Mouse (Mus musculus): ENCODE data around the gene 4930562C15Rik. TPM values are rescaled to one million over a fixed set of nuclear protein-coding genes. Genes with fewer than 3 reads are reported as not detected.
"Not testable (repeated sequence)": the region's sequence is repeated elsewhere in the genome, so short reads cannot be mapped to it uniquely, and the experiment has no call there.

The 4930562C15Rik gene
- polyA plus RNA-seq (2012; ENCODE audit: insufficient read depth, insufficient read length, low replicate concordance, missing spikeins): not detected in 2 replicates

- Histone ChIP-seq H3K4me1 (ENCODE audit: control insufficient read depth, insufficient read depth, low read length) (peaks cover 9% of the 10 kb centered on the region), H3K27ac (ENCODE audit: insufficient read depth, low read depth, low read length) (no peak within 1 kb of the TSS), H3K4me3 (ENCODE audit: insufficient read depth, low read depth, low read length) (no peak within 1 kb of the TSS)
- WGBS: 90% methylated on average over 3 of the region's 3 CpGs
- TF ChIP-seq POLR2A (IDR thresholded peaks at IDR 0.05; ENCODE audit: insufficient read depth, low read depth, low read length) (no peak), CTCF (IDR thresholded peaks at IDR 0.05; ENCODE audit: insufficient read depth, low read depth, low read length) (no peak)
These were observed at the start of gene 4930562C15Rik for GRCm38 (mm10) chr16:4835191-4835590. 4930562C15Rik (plus strand) TSS chr16:4835416.

- WGBS: 34% methylated on average over 4 of the region's 4 CpGs
These were observed 49.5 kb upstream of the 4930562C15Rik start for GRCm38 (mm10) chr16:4785706-4786105.

GRCm38 (mm10) chr16:4788176-4788575 lies 47.0 kb upstream of the 4930562C15Rik start:
- H3K4me1 ChIP-seq (ENCODE audit: control insufficient read depth, insufficient read depth, low read length): peaks cover 8% of the 10 kb centered on the region; the same call in 1 of the 2 replicates
- H3K4me3 ChIP-seq (ENCODE audit: insufficient read depth, low read depth, low read length): no peak overlapping the region
- TF ChIP-seq POLR2A (IDR thresholded peaks at IDR 0.05; ENCODE audit: insufficient read depth, low read depth, low read length): no peak
- no peak for TF ChIP-seq CTCF (IDR thresholded peaks at IDR 0.05; ENCODE audit: insufficient read depth, low read depth, low read length)
- H3K27ac ChIP-seq (ENCODE audit: insufficient read depth, low read depth, low read length): no peak overlapping the region

More at GRCm38 (mm10) chr16:4785706-4786105, 49.5 kb upstream of the 4930562C15Rik start:
- Histone ChIP-seq H3K4me1 (ENCODE audit: control insufficient read depth, insufficient read depth, low read length) (peaks cover 13% of the 10 kb centered on the region), H3K4me3 (ENCODE audit: insufficient read depth, low read depth, low read length) (no peak overlapping the region), H3K27ac (ENCODE audit: insufficient read depth, low read depth, low read length) (no peak overlapping the region; the same call in 1 of the 2 replicates)
- TF ChIP-seq CTCF (IDR thresholded peaks at IDR 0.05; ENCODE audit: insufficient read depth, low read depth, low read length): no peak
- no peak for TF ChIP-seq POLR2A (IDR thresholded peaks at IDR 0.05; ENCODE audit: insufficient read depth, low read depth, low read length)

GRCm38 (mm10) chr16:4789311-4789768 lies 45.9 kb upstream of the 4930562C15Rik start:
- H3K4me3 ChIP-seq (ENCODE audit: insufficient read depth, low read depth, low read length): peak overlapping the region; percentile 84
- H3K27ac ChIP-seq (ENCODE audit: insufficient read depth, low read depth, low read length): peak overlapping the region; percentile 64; the same call in 1 of the 2 replicates
- H3K4me1 ChIP-seq (ENCODE audit: control insufficient read depth, insufficient read depth, low read length): peaks cover 5% of the 10 kb centered on the region; the same call in 1 of the 2 replicates
- TF ChIP-seq POLR2A (IDR thresholded peaks at IDR 0.05; ENCODE audit: insufficient read depth, low read depth, low read length): no peak
- WGBS: 0% methylated on average over 29 of the region's 29 CpGs

- WGBS: under 1% methylated on average over 51 of the region's 51 CpGs
- Histone ChIP-seq H3K4me1 (ENCODE audit: control insufficient read depth, insufficient read depth, low read length) (peaks cover 5% of the 10 kb centered on the region; the same call in 1 of the 2 replicates), H3K4me3 (ENCODE audit: insufficient read depth, low read depth, low read length) (peak within 1 kb of the TSS; percentile 84), H3K27ac (ENCODE audit: insufficient read depth, low read depth, low read length) (peak within 1 kb of the TSS; percentile 96)
- TF ChIP-seq CTCF (IDR thresholded peaks at IDR 0.05; ENCODE audit: insufficient read depth, low read depth, low read length): 0 out of 2 replicates have a peak, but pooled peaks have one; percentile 8
- peak; percentile 70 for TF ChIP-seq POLR2A (IDR thresholded peaks at IDR 0.05; ENCODE audit: insufficient read depth, low read depth, low read length)
These were observed 45.2 kb upstream of the 4930562C15Rik start, which contains the start of gene Cdip1 for GRCm38 (mm10) chr16:4789810-4790559. Cdip1 (minus strand) TSS chr16:4790292.

- no peak overlapping the region for H3K4me3 ChIP-seq (ENCODE audit: insufficient read depth, low read depth, low read length)
- WGBS: 21% methylated on average over 2 of the region's 2 CpGs
- no peak for TF ChIP-seq CTCF (IDR thresholded peaks at IDR 0.05; ENCODE audit: insufficient read depth, low read depth, low read length)
- no peak for TF ChIP-seq POLR2A (IDR thresholded peaks at IDR 0.05; ENCODE audit: insufficient read depth, low read depth, low read length)
- no peak overlapping the region for H3K27ac ChIP-seq (ENCODE audit: insufficient read depth, low read depth, low read length)
- peaks cover 5% of the 10 kb centered on the region; the same call in 1 of the 2 replicates for H3K4me1 ChIP-seq (ENCODE audit: control insufficient read depth, insufficient read depth, low read length)
These were observed 43.9 kb upstream of the 4930562C15Rik start for GRCm38 (mm10) chr16:4791332-4791731.

GRCm38 (mm10) chr16:4796631-4797030 lies 38.6 kb upstream of the 4930562C15Rik start:
- H3K27ac ChIP-seq (ENCODE audit: insufficient read depth, low read depth, low read length): no peak overlapping the region
- TF ChIP-seq POLR2A (IDR thresholded peaks at IDR 0.05; ENCODE audit: insufficient read depth, low read depth, low read length) (no peak), CTCF (IDR thresholded peaks at IDR 0.05; ENCODE audit: insufficient read depth, low read depth, low read length) (no peak)
- H3K4me1 ChIP-seq (ENCODE audit: control insufficient read depth, insufficient read depth, low read length): no peaks in the 10 kb centered on the region
- no peak overlapping the region for H3K4me3 ChIP-seq (ENCODE audit: insufficient read depth, low read depth, low read length)
- WGBS: 75% methylated on average over 4 of the region's 4 CpGs

GRCm38 (mm10) chr16:4818349-4818748 lies 16.9 kb upstream of the 4930562C15Rik start:
- WGBS: 89% methylated on average over 3 of the region's 3 CpGs
- Histone ChIP-seq H3K27ac (ENCODE audit: insufficient read depth, low read depth, low read length) (no peak overlapping the region), H3K4me3 (ENCODE audit: insufficient read depth, low read depth, low read length) (no peak overlapping the region), H3K4me1 (ENCODE audit: control insufficient read depth, insufficient read depth, low read length) (no peaks in the 10 kb centered on the region)
- TF ChIP-seq CTCF (IDR thresholded peaks at IDR 0.05; ENCODE audit: insufficient read depth, low read depth, low read length) (no peak), POLR2A (IDR thresholded peaks at IDR 0.05; ENCODE audit: insufficient read depth, low read depth, low read length) (no peak)

GRCm38 (mm10) chr16:4824466-4824865 lies 10.8 kb upstream of the 4930562C15Rik start:
- H3K4me1 ChIP-seq (ENCODE audit: control insufficient read depth, insufficient read depth, low read length); H3K4me3 ChIP-seq (ENCODE audit: insufficient read depth, low read depth, low read length): not testable (repeated sequence)
- WGBS: 50% methylated on average over 5 of the region's 5 CpGs

More at GRCm38 (mm10) chr16:4824466-4824865, 10.8 kb upstream of the 4930562C15Rik start:
- not testable (repeated sequence) for H3K27ac ChIP-seq (ENCODE audit: insufficient read depth, low read depth, low read length)

All from olfactory bulb, adult 2 months (tissue).